9 mouse cellular contexts compared by ENCODE assay signal in the genomic region with DNA sequence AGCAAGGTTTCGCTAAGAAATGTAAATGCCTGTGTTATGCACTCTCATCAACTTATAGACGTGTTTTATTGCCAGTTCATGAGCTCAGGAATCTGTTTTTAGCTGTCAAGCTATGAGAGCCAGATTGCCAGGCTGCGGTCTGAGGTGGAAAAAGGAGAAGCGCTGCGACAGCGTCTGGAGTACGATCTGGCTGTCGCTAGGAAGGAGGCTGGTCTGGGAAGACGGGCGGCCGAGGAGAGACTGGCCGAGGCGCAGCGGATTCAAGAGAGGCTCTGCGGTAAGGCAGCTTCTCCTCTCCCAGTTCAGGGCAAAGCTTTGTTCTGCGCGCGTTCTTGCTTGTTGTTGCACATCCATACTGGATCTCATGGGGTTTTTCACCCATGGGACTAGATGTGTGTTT. TPM values are rescaled to one million over a fixed set of nuclear protein-coding genes. Genes with fewer than 3 reads are reported as not detected.
DNase-seq lines count a peak whose midpoint lies in the region; ATAC-seq and TF ChIP-seq lines count a peak whose summit lies in the region.
"Had no signal": no experiment of that assay in that cellular context is flagged by ENCODE, and none has a peak within 500 bp of the region (broad histone marks: within the 10 kb centered on the region; RNA-seq: fewer than 3 reads in every experiment).

No protein-coding gene starts in this region.

- H3K4me2 ChIP-seq in forebrain, embryonic 13.5 days, result no peak overlapping the region
- H3K4me2 ChIP-seq in forebrain, embryonic 11.5 days (ENCODE audit: low read depth, low read length, severe bottlenecking), result no peak overlapping the region
- H3K4me2 ChIP-seq in embryonic facial prominence, embryonic 15.5 days (replicated peaks), result 0 out of 2 replicates have a peak overlapping the region, but pooled peaks have one; percentile 17

- no peaks in the 10 kb centered on the region for H3K9me3 ChIP-seq in forebrain, embryonic 13.5 days (replicated peaks)
- no peaks in the 10 kb centered on the region for H3K9me3 ChIP-seq in forebrain, embryonic 11.5 days (ENCODE audit: control insufficient read depth, low read length)
- H3K9me3 ChIP-seq in embryonic facial prominence, embryonic 15.5 days (replicated peaks), result no peaks in the 10 kb centered on the region

- WGBS in forebrain, embryonic 13.5 days, result 71% methylated on average over 18 of the region's 18 CpGs
- WGBS in forebrain, embryonic 11.5 days, result 70% methylated on average over 18 of the region's 18 CpGs
- WGBS in embryonic facial prominence, embryonic 15.5 days, result 51% methylated on average over 18 of the region's 18 CpGs
- WGBS in cerebellum, adult 2 months, result 62% methylated on average over 18 of the region's 18 CpGs

- DNase-seq in forebrain, embryonic 11.5 days (ENCODE audit: low spot score), result no peak
- peak; percentile 49 for DNase-seq in left cerebral cortex, adult 18-20 months (ENCODE audit: low spot score in 2 of 2)
- DNase-seq in left cerebral cortex, postnatal 4 days, result no peak
- no peak for DNase-seq in embryo, embryonic 9.5 days (ENCODE audit: extremely low spot score)
- no peak for DNase-seq in cerebellum, adult 2 months

- H3K36me3 ChIP-seq in forebrain, embryonic 13.5 days (ENCODE audit: poor library complexity, severe bottlenecking), result no peaks in the 10 kb centered on the region
- H3K36me3 ChIP-seq in forebrain, embryonic 11.5 days (ENCODE audit: control insufficient read depth, insufficient read depth, low read length), result no peaks in the 10 kb centered on the region
- no peaks in the 10 kb centered on the region for H3K36me3 ChIP-seq in embryonic facial prominence, embryonic 15.5 days

- H3K4me3 ChIP-seq in forebrain, embryonic 13.5 days, result no peak overlapping the region
- H3K4me3 ChIP-seq in forebrain, embryonic 11.5 days (ENCODE audit: low read depth, low read length), result no peak overlapping the region
- no peak overlapping the region for H3K4me3 ChIP-seq in embryonic facial prominence, embryonic 15.5 days (replicated peaks)
- H3K4me3 ChIP-seq in cerebellum, adult 2 months (replicated peaks; ENCODE audit: insufficient read depth, low read depth, low read length), result no peak overlapping the region
- H3K4me3 ChIP-seq: erythroblast, embryonic 14.5 days had no signal

- TF ChIP-seq POLR2A in cerebellum, adult 2 months (IDR thresholded peaks at IDR 0.05; ENCODE audit: borderline replicate concordance, insufficient read depth, low read length), result no peak

- no peaks in the 10 kb centered on the region for H3K4me1 ChIP-seq in forebrain, embryonic 13.5 days
- no peaks in the 10 kb centered on the region for H3K4me1 ChIP-seq in forebrain, embryonic 11.5 days (replicated peaks; ENCODE audit: control insufficient read depth, insufficient read depth, low read length)
- 0 out of 2 replicates have a peak, but pooled peaks cover 3% of the 10 kb centered on the region for H3K4me1 ChIP-seq in embryonic facial prominence, embryonic 15.5 days
- no peaks in the 10 kb centered on the region for H3K4me1 ChIP-seq in cerebellum, adult 2 months (ENCODE audit: control insufficient read depth, insufficient read depth, low read length)

- H3K9ac ChIP-seq in forebrain, embryonic 13.5 days, result peak overlapping the region; percentile 37; the same call in 1 of the 2 replicates
- H3K9ac ChIP-seq in forebrain, embryonic 11.5 days (ENCODE audit: low read length), result no peak overlapping the region
- no peak overlapping the region for H3K9ac ChIP-seq in embryonic facial prominence, embryonic 15.5 days

- intact Hi-C loops in left cerebral cortex, postnatal 4 days (cut with DNase I), result no loop called here

- H3K27me3 ChIP-seq in forebrain, embryonic 13.5 days, result no peaks in the 10 kb centered on the region
- H3K27me3 ChIP-seq in forebrain, embryonic 11.5 days (ENCODE audit: control insufficient read depth, insufficient read depth, low read length), result no peaks in the 10 kb centered on the region
- H3K27me3 ChIP-seq in embryonic facial prominence, embryonic 15.5 days, result no peaks in the 10 kb centered on the region
- H3K27me3 ChIP-seq in cerebellum, adult 2 months (ENCODE audit: control insufficient read depth, insufficient read depth, low read length), result no peaks in the 10 kb centered on the region

- TF ChIP-seq CTCF in cerebellum, adult 2 months (IDR thresholded peaks at IDR 0.05; ENCODE audit: borderline replicate concordance, insufficient read depth, low read depth, low read length), result no peak

- ATAC-seq in forebrain, embryonic 13.5 days, result 0 out of 2 replicates have a peak, but pooled peaks have one; percentile 13
- no peak for ATAC-seq in forebrain, embryonic 11.5 days (replicated peaks; ENCODE audit: low FRiP score)
- no peak for ATAC-seq in embryonic facial prominence, embryonic 15.5 days (ENCODE audit: insufficient number of reproducible peaks, low FRiP score, low TSS enrichment, low read depth)
- ATAC-seq in megakaryocyte progenitor cell, adult 5-6 weeks (replicated peaks; ENCODE audit: poor library complexity), result 0 out of 2 replicates have a peak, but pooled peaks have one; percentile 14

- no peak overlapping the region for H3K27ac ChIP-seq in forebrain, embryonic 13.5 days
- no peak overlapping the region for H3K27ac ChIP-seq in forebrain, embryonic 11.5 days (ENCODE audit: low read depth, low read length)
- no peak overlapping the region for H3K27ac ChIP-seq in embryonic facial prominence, embryonic 15.5 days (replicated peaks)
- H3K27ac ChIP-seq in cerebellum, adult 2 months (ENCODE audit: insufficient read depth, low read length), result no peak overlapping the region

RNA-seq across cellular contexts. Expression of a gene that starts 24.2 kb away (rescaled TPM):
- 5.5 and 5.7 TPM in 2 replicates for polyA plus RNA-seq in forebrain, embryonic 13.5 days (2015; fragmentation: Nextera tagmentation; extraction: Ambion mirVana)
- polyA plus RNA-seq in forebrain, embryonic 11.5 days (2014; fragmentation: Nextera tagmentation; extraction: Ambion mirVana), result 5.4 and 5.5 TPM in 2 replicates
- total RNA-seq in left cerebral cortex, adult 18-20 months (2021), result 1 to 10 TPM; 4.9 to 5.8 TPM
- total RNA-seq in left cerebral cortex, postnatal 4 days (2021), result 1 to 10 TPM; 4.2 to 5.6 TPM
- polyA plus RNA-seq in embryonic facial prominence, embryonic 15.5 days (2015; fragmentation: Nextera tagmentation; extraction: Ambion mirVana), result 4.9 and 5.4 TPM in 2 replicates
- total RNA-seq in megakaryocyte progenitor cell, adult 5-6 weeks (2015), result 3.4 and 5.9 TPM in 2 replicates
- 6.2 and 8.7 TPM in 2 replicates for total RNA-seq in megakaryocyte progenitor cell, adult 5-6 weeks (2017)
- polyA plus RNA-seq in cerebellum, adult 2 months (2012; rRNA removed), result 1.8 and 2.1 TPM in 2 replicates
- polyA plus RNA-seq: erythroblast, embryonic 14.5 days had no signal

Comparison
In these comparisons a context has a peak if more than half of its experiments do, and no peak if none do; other contexts are left out.
1. ATAC-seq: peak in forebrain, embryonic 13.5 days (single experiment) and megakaryocyte progenitor cell, adult 5-6 weeks (single experiment); none in forebrain, embryonic 11.5 days (single experiment) and embryonic facial prominence, embryonic 15.5 days (single experiment).
2. DNase-seq: peak in left cerebral cortex, adult 18-20 months (2 of 2); none in forebrain, embryonic 11.5 days (single experiment), left cerebral cortex, postnatal 4 days (single experiment), embryo, embryonic 9.5 days (single experiment) and cerebellum, adult 2 months (0 of 2).